Mouse (Mus musculus): ENCODE results near the gene Gm9922. TPM values are rescaled to one million over a fixed set of nuclear protein-coding genes. Genes with fewer than 3 reads are reported as not detected.

Gene Gm9922
- 0.67 and 2.7 TPM in 2 replicates for polyA plus RNA-seq (2012; rRNA removed)

DNA sequence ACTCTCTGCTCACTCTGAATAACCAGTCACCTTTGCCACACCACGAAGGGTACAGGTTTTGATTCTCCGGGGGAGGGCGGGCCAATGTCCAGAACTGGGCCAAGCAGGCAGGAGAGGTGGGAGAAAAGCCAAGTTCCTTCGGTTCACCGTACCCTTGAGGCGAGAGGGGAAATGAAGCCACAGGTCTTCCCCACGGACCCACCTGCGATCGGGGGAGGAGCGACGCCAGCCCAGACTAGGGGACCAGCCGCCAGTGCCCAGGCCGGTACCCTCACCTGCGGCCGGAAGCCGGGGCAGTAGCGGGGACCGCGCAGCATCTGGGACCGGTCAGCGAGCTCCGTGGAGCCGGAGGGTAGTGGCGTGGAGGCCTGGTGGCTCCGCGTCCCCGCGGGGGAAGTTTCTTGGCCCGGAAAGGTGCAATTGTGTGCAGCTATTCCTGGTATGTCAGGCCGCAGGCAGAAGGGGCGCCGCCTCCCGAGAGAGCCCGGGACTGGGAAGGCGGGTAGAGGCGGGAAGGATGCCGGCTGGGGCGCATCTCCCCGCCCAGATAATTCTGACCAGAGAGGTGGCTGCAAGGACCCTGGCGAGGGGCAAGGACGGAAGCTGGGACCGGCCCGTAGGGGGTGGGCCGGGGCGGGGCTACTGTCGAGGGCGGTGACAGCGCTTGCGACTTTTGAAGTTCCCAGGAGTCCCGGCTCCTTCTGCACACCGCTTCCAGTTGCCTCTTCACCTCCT lies at the start of gene Gm9922, which contains the start of gene Lmo7:
Gene Gm9922, minus strand, starts transcription at position 578 of the 735 bp plus-strand sequence.
Gene Lmo7, plus strand, starts transcription at position 721 of the 735 bp plus-strand sequence.

Other genes starting within 250 kb of the Gm9922 start
- gene Tbc1d4, start 120.6 kb downstream of the Gm9922 start, polyA plus RNA-seq (2012; rRNA removed): 7.2 and 7.6 TPM in 2 replicates
- gene Commd6, start 89.1 kb downstream of the Gm9922 start, polyA plus RNA-seq (2012; rRNA removed): 17.6 and 21.1 TPM in 2 replicates
- 11.2 and 20.1 TPM in 2 replicates for gene Uchl3, start 75.8 kb downstream of the Gm9922 start, polyA plus RNA-seq (2012; rRNA removed)
- 118 and 138 TPM in 2 replicates for gene Lmo7, start 143 bp upstream of the Gm9922 start, polyA plus RNA-seq (2012; rRNA removed)